Mouse (Mus musculus): ENCODE results near the gene Cd79a. TPM values are rescaled to one million over a fixed set of nuclear protein-coding genes. Genes with fewer than 3 reads are reported as not detected.

The Cd79a gene
- 1 to 10 TPM in 1 of 2 experiments, under 1 TPM in 1; 0.21 to 1.6 TPM for total RNA-seq (2021)
- long read RNA-seq, experiment 1 = 0 reads
- long read RNA-seq, experiment 2 = 0 reads

- DNase-seq = no peak
Measured at GRCm38 (mm10) chr7:24897224-24897623, at the start of gene Cd79a. Cd79a (plus strand) TSS chr7:24897381.

DNA sequence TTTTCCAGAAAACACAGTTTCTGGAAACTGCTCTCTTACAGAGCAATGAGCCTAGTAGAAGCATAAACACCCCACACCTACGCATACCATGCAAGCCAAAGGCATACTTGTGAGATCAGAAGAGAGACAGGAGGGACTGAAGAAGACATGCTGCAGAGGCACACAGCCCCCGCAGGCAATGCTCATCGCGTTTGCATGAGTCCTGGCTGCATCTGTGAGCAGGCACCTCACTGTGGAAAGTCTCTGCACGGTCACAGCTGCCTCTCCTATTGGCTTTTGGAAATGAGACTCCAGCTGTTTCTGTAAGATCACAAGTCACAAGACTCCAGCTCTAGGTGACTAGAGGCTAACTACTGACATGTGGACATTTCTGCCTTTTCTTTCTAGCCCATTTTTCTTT lies 47.0 kb upstream of the Cd79a start:
- no peak for DNase-seq

GRCm38 (mm10) chr7:24850899-24851303 lies 46.3 kb upstream of the Cd79a start:
- no peak for DNase-seq

- DNase-seq = no peak
Measured at GRCm38 (mm10) chr7:24851596-24852325, 45.4 kb upstream of the Cd79a start.

- no peak for DNase-seq
Measured at GRCm38 (mm10) chr7:24852557-24853232, 44.5 kb upstream of the Cd79a start.

GRCm38 (mm10) chr7:24853233-24853563 lies 44.0 kb upstream of the Cd79a start:
- DNase-seq = no peak

- DNase-seq = no peak
Measured at GRCm38 (mm10) chr7:24853695-24854094, 43.5 kb upstream of the Cd79a start.

- DNase-seq = no peak
Measured at GRCm38 (mm10) chr7:24856460-24857120, 40.6 kb upstream of the Cd79a start.

GRCm38 (mm10) chr7:24859234-24859633 lies 37.9 kb upstream of the Cd79a start:
- no peak for DNase-seq

GRCm38 (mm10) chr7:24861913-24862312 lies 35.3 kb upstream of the Cd79a start, which contains the start of gene Gm9844:
Gm9844 (plus strand) TSS chr7:24862213.
- no peak for DNase-seq

DNA sequence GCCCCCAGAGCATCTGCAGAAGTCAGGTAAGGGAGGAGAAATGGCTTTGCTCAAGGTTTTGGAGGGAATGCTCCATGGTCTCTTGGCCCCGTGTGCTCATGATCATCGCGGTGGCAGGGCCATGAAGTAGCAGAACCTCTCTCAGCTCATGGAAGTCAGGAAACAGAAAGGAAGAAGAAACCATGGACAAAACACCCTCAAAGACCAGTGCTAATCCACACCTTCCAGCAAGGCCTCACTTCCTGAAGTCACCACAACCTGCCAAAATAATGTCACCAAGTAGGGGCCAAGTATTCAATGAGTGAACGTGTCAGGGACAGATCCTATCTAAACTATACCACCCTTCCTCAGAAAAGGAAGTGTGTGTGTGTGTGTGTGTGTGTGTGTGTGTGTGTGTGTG lies 34.3 kb upstream of the Cd79a start:
- no peak for DNase-seq

- no peak for DNase-seq
Measured at GRCm38 (mm10) chr7:24864156-24864555, 33.0 kb upstream of the Cd79a start.

DNA sequence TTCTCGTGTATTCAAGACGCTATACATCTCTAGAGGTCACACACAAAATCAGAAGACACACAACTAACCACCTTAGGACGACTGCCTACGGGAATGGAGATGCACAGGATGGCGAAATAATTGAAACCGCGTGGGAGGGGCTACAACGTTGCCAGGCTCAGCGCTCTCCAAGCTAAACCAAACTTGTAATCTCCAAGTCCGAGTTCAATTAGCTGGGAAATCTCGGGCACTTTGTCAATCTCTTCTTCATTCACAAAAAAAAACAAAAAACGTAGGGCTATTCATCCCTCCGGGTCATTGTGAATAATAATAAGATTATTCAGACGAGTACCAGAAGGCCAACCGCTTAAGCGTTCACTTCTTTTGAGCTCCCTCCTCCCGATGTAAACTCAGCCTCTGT lies 28.1 kb upstream of the Cd79a start:
- no peak for DNase-seq

GRCm38 (mm10) chr7:24869532-24870165 lies 27.5 kb upstream of the Cd79a start, which contains the start of the genes Lypd4 and Dmrtc2:
Lypd4 (minus strand) TSS chr7:24869941.
Dmrtc2 (plus strand) TSS chr7:24870057.
- no peak for DNase-seq

- no peak for DNase-seq
Measured at GRCm38 (mm10) chr7:24877588-24877987, 19.6 kb upstream of the Cd79a start.

GRCm38 (mm10) chr7:24879620-24880019 lies 17.6 kb upstream of the Cd79a start:
- no peak for DNase-seq

GRCm38 (mm10) chr7:24882416-24883199 lies 14.6 kb upstream of the Cd79a start:
- DNase-seq = no peak

DNA sequence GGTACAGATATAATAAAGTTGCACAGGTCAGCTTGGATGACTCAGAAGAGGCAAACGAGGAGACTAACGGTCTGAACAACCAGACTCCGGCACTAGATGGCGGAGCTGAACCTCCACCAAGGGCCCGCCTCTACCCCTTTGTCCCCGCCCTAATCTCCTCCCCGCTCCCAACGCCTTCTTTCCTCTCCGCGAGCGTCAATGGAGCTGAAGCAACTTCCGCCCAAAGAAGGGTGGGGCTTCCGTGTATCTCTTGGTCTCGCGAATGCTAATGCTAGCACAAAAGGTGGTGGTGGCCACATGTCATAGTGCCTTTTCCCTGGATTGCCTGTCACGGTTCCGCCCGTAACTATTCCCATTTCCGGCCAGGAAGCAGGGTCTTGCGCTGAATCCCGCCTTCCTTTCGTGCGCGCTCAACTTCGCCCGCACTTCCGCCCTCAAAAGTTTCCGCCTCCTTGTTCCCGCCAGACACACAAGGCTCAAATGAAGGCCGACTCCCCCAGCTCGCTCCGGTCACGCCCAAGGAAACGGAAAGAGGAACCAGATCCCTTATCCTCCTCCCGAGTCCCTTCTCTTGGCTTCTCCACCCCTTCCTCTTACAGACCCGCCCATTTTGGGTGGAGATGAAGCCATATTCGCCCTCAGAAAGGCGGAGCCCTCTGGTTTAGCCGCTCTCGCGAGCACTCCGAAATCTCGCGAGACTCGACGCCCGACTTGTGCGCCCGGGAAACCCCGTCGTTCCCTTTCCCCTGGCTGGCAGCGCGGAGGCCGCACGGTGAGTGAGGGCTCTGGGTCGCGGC lies 13.1 kb upstream of the Cd79a start, which contains the start of gene Rps19:
Gene Rps19, plus strand, starts transcription at position 476 of the 797 bp plus-strand sequence.
- DNase-seq = peak; percentile 99

GRCm38 (mm10) chr7:24884693-24885291 lies 12.4 kb upstream of the Cd79a start:
- DNase-seq = no peak

All from gastrocnemius, postnatal 10 days (tissue).